8 mouse cellular contexts compared by ENCODE assay signal in the genomic region with DNA sequence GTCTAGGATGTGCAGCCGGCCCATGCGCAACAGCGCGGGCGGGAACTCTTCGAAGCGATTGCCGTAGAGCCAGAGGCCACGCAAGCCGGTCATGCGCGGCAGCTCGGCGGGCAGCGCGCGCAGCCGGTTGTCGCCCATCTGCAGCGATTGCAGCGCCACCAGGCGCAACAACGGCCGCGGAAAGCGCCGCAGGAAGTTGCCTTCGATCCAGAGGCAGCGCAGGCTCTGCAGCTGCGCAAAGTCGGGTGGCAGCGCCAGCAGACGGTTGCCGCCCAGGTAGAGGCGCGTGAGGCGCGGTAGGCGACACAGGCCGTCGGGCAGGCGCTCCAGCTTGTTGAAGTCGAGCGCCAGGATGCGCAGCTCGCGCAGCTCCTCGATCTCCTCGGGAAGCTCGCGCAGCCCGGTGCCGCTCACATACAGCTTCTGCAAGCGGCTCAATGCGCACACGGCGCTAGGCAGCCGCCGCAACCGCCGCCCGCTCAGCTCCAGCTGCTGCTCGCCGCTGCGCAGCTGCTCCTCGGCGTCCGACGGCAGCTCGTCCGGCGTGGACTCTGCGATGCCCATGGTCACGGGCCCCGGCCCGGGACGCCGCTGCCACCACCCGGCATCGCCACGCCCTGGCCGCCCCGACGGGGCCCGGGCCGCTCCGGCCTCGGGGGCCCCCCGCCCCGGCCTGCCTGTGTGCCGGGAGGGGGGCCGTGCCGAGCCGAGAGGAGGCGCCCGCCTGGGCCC. TPM values are rescaled to one million over a fixed set of nuclear protein-coding genes. Genes with fewer than 3 reads are reported as not detected.
A peak's percentile ranks its signal among the peaks of the same experiment; 100 is the strongest.
DNase-seq lines count a peak whose midpoint lies in the region; ATAC-seq lines count a peak whose summit lies in the region.

TSS of gene Lrrc10b (minus strand) at position 722 of the 732 bp plus-strand sequence.

- WGBS in forebrain, embryonic 13.5 days: 1% methylated on average over 86 of the region's 96 CpGs
- under 1% methylated on average over 79 of the region's 96 CpGs for WGBS in hindbrain, embryonic 15.5 days

- no peaks in the 10 kb centered on the region for H3K36me3 ChIP-seq in forebrain, embryonic 13.5 days (ENCODE audit: poor library complexity, severe bottlenecking)
- no peaks in the 10 kb centered on the region for H3K36me3 ChIP-seq in hindbrain, embryonic 15.5 days

- no peaks in the 10 kb centered on the region for H3K9me3 ChIP-seq in forebrain, embryonic 13.5 days (replicated peaks)
- H3K9me3 ChIP-seq in hindbrain, embryonic 15.5 days: no peaks in the 10 kb centered on the region

- intact Hi-C loops in left cerebral cortex, postnatal 10 days (cut with DNase I): no loop called here

- peak within 1 kb of the TSS; percentile 48 for H3K4me3 ChIP-seq in forebrain, embryonic 13.5 days
- peak within 1 kb of the TSS; percentile 55 for H3K4me3 ChIP-seq in hindbrain, embryonic 15.5 days

- H3K4me1 ChIP-seq in forebrain, embryonic 13.5 days: peaks cover 29% of the 10 kb centered on the region
- H3K4me1 ChIP-seq in hindbrain, embryonic 15.5 days (replicated peaks): peaks cover 24% of the 10 kb centered on the region

- ATAC-seq in forebrain, embryonic 13.5 days: peak; percentile 72
- ATAC-seq in hindbrain, embryonic 15.5 days (ENCODE audit: low FRiP score, low read depth): peak; percentile 74
- peak; percentile 61 for ATAC-seq in megakaryocyte progenitor cell, adult 5-6 weeks (replicated peaks; ENCODE audit: poor library complexity)
- no peak for ATAC-seq in monocyte, adult 5-6 weeks (replicated peaks; ENCODE audit: insufficient number of reproducible peaks, low FRiP score, low TSS enrichment, poor library complexity, severe bottlenecking)

- peak within 1 kb of the TSS; percentile 88 for H3K4me2 ChIP-seq in forebrain, embryonic 13.5 days
- peak within 1 kb of the TSS; percentile 91 for H3K4me2 ChIP-seq in hindbrain, embryonic 15.5 days

- H3K27me3 ChIP-seq in forebrain, embryonic 13.5 days: peaks cover 80% of the 10 kb centered on the region
- peaks cover 55% of the 10 kb centered on the region for H3K27me3 ChIP-seq in hindbrain, embryonic 15.5 days

- H3K9ac ChIP-seq in forebrain, embryonic 13.5 days: peak within 1 kb of the TSS; percentile 61
- H3K9ac ChIP-seq in hindbrain, embryonic 15.5 days: peak within 1 kb of the TSS; percentile 44

- peak within 1 kb of the TSS; percentile 40 for H3K27ac ChIP-seq in forebrain, embryonic 13.5 days
- peak within 1 kb of the TSS; percentile 71 for H3K27ac ChIP-seq in hindbrain, embryonic 15.5 days (replicated peaks)

- peak; percentile 56 to 74 for DNase-seq in left cerebral cortex, adult 18-20 months (ENCODE audit: low spot score in 2 of 2)
- no peak for DNase-seq in left cerebral cortex, adult 11 months (ENCODE audit: low spot score)
- peak; percentile 55 to 82 for DNase-seq in left cerebral cortex, postnatal 10 days (ENCODE audit: extremely low spot score in 1 of 2, low spot score in 2 of 2)
- peak; percentile 62 to 64 for DNase-seq in right cerebral cortex, postnatal 36 days (ENCODE audit: low spot score in 2 of 2)

RNA-seq across cellular contexts. Expression of gene Lrrc10b, which starts in this region (rescaled TPM):
- 10 to 100 TPM; 12.7 to 27.8 TPM for total RNA-seq in left cerebral cortex, adult 18-20 months (2021)
- polyA plus RNA-seq in forebrain, embryonic 13.5 days (2015; fragmentation: Nextera tagmentation; extraction: Ambion mirVana): 0.25 and 0.40 TPM in 2 replicates
- 0.98 and 1.5 TPM in 2 replicates for polyA plus RNA-seq in hindbrain, embryonic 15.5 days (2015; fragmentation: Nextera tagmentation; extraction: Ambion mirVana)
- 10 to 100 TPM in 1 of 2 experiments, 1 to 10 TPM in 1; 8.7 to 13.3 TPM for total RNA-seq in left cerebral cortex, postnatal 10 days (2021)
- not detected in 2 replicates for total RNA-seq in megakaryocyte progenitor cell, adult 5-6 weeks (2015)
- not detected in 2 replicates for total RNA-seq in megakaryocyte progenitor cell, adult 5-6 weeks (2017)
- 0.21 to 0.29 TPM in 2 of 3 replicates, not detected in the other for total RNA-seq in monocyte, adult 5-6 weeks (2017)

Comparison
In these comparisons a context has a peak if more than half of its experiments do, and no peak if none do; other contexts are left out.
1. Peak in ATAC-seq, H3K4me3 ChIP-seq, H3K27ac ChIP-seq, H3K9ac ChIP-seq and H3K4me2 ChIP-seq in forebrain, embryonic 13.5 days; RNA of the gene not detected or under 1 TPM.
2. Peak in ATAC-seq in megakaryocyte progenitor cell, adult 5-6 weeks; RNA of the gene not detected or under 1 TPM.